Mouse (Mus musculus): ENCODE results near the gene Hivep3.

Gene Hivep3

GRCm38 (mm10) chr4:119760820-119761219, 27.2 kb downstream of the Hivep3 start:
- DNase-seq (ENCODE audit: low read depth, low spot score) = no peak

GRCm38 (mm10) chr4:119761459-119762121, 28.0 kb downstream of the Hivep3 start:
- DNase-seq (ENCODE audit: low read depth, low spot score) = no peak

DNA sequence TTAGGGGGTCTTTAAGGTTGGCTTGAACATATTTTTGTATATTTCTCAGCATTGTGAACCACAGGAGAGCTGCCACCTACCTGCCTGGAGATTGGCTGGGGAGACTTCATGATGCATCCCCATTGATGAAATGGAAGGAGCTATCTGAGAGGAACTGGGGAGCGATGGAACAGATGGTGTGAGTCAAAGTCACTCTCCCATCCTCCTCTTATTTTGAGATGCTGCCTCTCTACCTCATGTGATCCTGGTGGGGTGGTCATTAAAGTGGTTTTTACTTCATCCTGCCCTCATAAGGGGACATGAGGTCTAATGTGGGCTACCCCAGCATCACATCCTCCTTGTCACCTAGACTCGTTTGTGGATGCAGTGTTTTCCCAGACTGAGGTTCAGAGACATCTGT, 28.6 kb downstream of the Hivep3 start:
- DNase-seq (ENCODE audit: low read depth, low spot score) = no peak

GRCm38 (mm10) chr4:119768046-119768445, 34.5 kb downstream of the Hivep3 start:
- DNase-seq (ENCODE audit: low read depth, low spot score) = no peak

DNA sequence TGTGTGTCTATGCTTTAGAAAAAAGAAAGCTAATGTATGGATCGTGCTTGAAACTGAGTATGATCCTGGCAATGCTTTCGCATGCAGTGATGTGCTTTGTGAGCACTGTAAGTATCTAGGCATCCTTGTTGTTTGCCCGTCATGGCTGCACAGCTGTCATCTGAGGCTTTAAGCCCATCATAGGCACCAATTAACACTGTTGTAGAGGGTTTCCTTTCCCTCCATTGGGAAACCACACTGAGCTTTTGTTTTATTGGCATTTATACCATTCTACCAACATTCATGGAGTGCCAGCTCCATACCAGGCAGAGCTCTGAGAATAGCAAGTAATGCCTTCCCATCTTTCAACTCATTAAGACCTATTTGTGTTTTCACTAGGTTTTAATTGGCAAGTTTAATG, 42.3 kb downstream of the Hivep3 start:
- no peak for DNase-seq (ENCODE audit: low read depth, low spot score)

- DNase-seq (ENCODE audit: low read depth, low spot score) = no peak
These were observed 43.6 kb downstream of the Hivep3 start for GRCm38 (mm10) chr4:119777146-119777545.

GRCm38 (mm10) chr4:119779561-119780400, 46.2 kb downstream of the Hivep3 start:
- DNase-seq (ENCODE audit: low read depth, low spot score) = no peak

DNA sequence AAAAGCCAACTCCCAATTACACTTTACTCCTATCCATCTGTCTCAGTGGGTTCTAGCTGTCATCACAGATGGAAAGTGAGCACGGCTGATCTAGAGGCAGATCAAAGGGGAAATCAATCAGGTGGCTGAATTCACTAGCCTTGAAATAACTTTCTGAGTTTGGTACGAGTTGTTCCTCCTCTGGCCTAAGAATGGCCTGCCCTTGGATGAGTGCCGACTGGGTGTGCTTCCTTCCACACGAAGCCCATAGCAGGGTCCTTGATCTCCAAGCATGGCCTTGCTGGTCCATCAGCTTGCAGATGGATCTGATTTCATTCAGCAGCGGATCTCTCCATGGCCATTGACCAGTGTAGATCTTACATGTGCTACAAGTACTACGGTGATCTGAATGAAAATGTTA, 47.3 kb downstream of the Hivep3 start:
- no peak for DNase-seq (ENCODE audit: low read depth, low spot score)

- DNase-seq (ENCODE audit: low read depth, low spot score) = no peak
These were observed 51.4 kb downstream of the Hivep3 start for GRCm38 (mm10) chr4:119784959-119785358.

DNA sequence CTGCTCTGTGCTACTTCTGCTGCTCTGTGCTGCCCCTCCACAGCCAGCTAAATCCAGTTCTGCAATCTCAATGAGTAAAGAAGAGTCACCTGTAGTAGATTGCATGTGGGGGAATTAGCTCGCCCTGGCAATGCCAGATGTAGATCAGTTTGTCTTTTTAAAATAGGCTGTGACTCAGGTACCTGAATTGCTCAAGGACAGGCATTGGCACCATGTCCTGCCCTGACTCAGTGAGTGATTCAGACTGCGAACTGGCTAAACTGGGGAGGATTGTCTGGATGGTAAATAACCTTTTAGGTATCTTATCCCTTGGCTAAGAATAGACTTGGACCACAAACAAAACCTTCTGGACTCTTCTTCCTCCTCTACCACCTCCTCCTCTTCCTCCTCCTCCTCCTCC, 52.7 kb downstream of the Hivep3 start:
- no peak for DNase-seq (ENCODE audit: low read depth, low spot score)

DNA sequence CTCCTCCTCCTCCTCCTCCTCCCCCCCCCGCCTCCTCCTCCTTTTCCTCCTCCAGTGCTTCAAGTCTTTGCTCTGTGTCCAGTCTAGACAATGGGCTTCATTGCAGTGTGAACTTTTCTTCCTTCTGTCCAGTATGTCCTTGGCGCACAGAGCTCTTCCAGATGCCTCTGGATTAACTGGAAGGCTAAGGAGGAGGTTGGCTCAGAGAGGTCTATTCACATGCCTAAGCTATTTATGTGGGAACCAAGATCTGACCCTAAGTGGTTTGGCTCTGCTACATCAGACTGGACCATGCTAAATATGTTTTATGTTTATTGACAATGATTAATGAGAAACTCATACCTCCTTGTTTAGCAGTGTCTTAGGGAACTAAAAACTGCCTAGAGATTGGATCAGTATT, 53.1 kb downstream of the Hivep3 start:
- no peak for DNase-seq (ENCODE audit: low read depth, low spot score)

- DNase-seq (ENCODE audit: low read depth, low spot score) = no peak
These were observed 55.2 kb downstream of the Hivep3 start for GRCm38 (mm10) chr4:119788746-119789145.

- no peak for DNase-seq (ENCODE audit: low read depth, low spot score)
These were observed 56.0 kb downstream of the Hivep3 start for GRCm38 (mm10) chr4:119789495-119790148.

DNA sequence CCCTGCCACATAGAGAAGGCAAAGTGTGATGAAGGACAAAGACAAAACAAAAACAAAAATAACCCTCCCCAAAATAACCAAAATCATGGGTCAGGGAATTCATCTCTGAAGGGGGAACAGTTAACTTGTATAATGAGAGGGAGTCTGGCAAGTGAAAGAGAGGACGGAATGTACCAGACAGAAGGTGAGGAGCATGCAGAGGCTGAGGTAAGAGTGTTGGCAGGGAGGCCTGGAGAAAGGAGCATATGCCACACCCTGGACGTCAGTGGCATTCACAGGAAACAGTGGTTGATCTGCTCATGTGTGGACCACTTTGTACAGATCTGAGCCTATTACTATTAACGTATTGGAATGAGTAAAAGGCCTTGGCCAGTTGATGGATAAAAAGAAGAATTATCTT, 65.3 kb downstream of the Hivep3 start:
- no peak for DNase-seq (ENCODE audit: low read depth, low spot score)

DNA sequence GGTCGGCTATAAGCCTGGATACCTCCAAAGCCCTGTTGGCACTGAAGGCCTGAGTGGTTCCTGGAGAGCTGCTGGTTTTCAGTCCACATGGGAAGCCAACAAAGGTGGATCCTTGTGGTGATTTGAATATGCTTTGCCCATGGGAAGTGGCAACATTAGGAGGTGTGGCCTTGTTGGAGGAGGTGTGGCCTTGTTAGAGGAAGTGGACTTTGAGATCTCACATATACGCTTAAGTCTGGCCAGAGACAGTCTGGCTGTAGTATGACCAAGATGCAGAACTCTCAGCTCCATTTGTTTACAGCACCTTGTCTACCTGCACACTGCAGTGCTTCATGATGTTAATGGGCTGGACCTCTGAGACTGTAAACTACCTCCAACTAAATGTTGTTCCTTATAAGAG, 73.0 kb downstream of the Hivep3 start:
- no peak for DNase-seq (ENCODE audit: low read depth, low spot score)

- no peak for DNase-seq (ENCODE audit: low read depth, low spot score)
These were observed 73.8 kb downstream of the Hivep3 start for GRCm38 (mm10) chr4:119807359-119807758.

DNA sequence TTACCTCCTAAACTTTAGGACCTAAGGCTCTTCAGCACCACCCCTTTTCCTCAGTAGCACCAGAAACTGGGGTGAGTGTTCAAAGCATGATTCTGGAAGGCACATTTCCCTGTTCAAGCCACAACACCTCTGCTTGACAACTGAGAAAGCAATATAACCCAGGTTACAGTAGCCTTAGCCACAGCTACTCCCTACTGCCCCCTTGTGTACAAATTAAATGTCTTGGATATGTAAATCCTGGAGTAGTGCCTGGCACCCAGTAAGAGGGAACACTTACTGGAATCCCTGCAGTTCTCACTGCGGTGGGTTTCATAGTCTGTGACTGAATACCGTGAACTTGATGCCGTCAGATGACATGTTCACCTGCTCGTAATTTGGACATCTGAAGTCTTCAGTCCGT, 75.7 kb downstream of the Hivep3 start:
- no peak for DNase-seq (ENCODE audit: low read depth, low spot score)

- DNase-seq (ENCODE audit: low read depth, low spot score) = no peak
These were observed 79.2 kb downstream of the Hivep3 start for GRCm38 (mm10) chr4:119812775-119813174.

DNA sequence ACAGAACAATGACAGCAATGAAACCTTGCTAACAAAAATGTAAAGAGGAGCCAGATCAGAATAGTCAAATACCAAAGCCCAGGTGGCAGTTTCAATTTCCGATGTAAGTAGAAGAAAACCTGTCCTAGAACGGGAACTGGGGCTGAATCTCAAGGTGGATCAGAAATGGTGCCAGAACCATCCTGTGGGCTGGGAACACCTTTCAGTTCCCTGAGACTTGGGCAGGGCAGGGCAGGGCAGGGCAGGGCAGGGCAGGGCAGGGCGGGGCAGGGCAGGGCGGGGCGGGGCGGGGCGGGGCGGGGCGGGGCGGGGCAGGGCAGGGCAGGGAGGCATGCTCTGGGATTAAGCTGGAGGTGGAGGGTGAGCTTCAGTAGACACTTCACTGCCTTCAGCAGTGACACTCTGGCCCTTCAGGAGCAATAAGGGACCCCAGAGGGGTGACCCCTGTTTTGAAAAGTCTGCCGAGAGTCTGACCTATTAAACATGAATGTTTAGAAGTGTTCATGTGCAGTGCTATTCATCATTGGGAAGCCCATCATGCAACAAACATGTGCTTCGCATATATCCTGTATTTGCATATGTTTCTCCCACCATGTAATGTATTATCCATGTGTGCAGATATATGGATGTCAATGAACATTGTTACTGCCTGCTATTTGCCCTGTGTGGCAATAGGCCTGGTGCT, 80.1 kb downstream of the Hivep3 start:
- no peak for DNase-seq (ENCODE audit: low read depth, low spot score)

DNA sequence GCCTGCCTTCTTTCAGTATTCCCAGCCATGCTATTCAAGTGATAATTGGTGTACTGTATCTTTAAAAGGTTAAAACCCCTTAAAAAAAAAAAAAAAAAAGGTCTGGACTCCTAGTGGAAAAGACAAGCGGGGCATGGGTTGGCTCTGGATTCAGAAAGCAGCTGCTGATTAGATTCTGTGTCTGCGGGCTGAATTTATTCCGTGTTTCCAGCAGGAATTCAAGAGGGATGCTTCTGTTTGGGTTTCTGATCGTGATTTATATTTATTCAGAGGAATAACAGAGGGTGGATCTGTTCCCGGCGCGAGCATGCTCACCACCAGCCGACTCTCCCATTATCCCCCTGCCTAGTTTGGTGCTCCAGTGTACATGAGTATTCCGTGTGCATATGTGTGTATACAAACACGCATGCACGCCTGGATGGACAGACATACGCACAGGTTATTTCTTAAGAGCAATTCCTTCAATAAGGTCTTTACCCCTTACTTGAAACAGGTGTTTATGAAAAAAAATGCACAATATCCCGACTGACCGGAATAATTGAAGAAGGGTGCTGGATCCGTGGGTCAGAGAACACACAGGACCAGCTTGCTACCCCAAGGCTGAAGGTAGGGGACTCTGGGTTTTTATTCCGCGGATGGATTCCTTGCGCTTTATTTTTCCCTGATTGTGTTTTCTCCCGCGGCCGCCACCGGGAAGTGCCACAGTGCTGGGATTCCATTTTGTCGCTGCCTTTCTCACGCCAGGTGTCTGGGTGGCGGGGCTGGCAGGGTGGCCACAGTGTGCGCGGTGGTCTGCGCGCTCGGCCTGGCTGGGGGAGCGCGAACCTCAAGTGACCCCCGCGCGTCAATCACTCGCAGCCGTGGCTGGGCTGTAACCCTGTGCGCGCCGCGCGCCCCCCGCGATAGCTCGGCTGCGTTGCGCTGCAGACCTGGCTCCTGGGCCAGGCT, 80.9 kb downstream of the Hivep3 start:
- no peak for DNase-seq (ENCODE audit: low read depth, low spot score)

Measured in retina, adult 2 months (tissue).